Mouse (Mus musculus): ENCODE measurements around the gene Mettl7a3. TPM values are rescaled to one million over a fixed set of nuclear protein-coding genes. Genes with fewer than 3 reads are reported as not detected.
A peak's percentile ranks its signal among the peaks of the same experiment; 100 is the strongest.
"Not testable (repeated sequence)": the region's sequence is repeated elsewhere in the genome, so short reads cannot be mapped to it uniquely, and the experiment has no call there.

The Mettl7a3 gene
- polyA plus RNA-seq (2012; rRNA removed) = 0.16 and 0.56 TPM in 2 replicates

- no peak for DNase-seq (ENCODE audit: low read depth)
These were observed at the start of gene Mettl7a3 for GRCm38 (mm10) chr15:100334629-100335028. Gene Mettl7a3 (plus strand): TSS chr15:100334929.

- DNase-seq (ENCODE audit: low read depth) = no peak
These were observed 45.7 kb upstream of the Mettl7a3 start for GRCm38 (mm10) chr15:100288980-100289379.

- DNase-seq (ENCODE audit: low read depth) = no peak
These were observed 43.9 kb upstream of the Mettl7a3 start for GRCm38 (mm10) chr15:100290858-100291257.

GRCm38 (mm10) chr15:100292326-100292725, 42.4 kb upstream of the Mettl7a3 start:
- no peak for DNase-seq (ENCODE audit: low read depth)

- DNase-seq (ENCODE audit: low read depth) = no peak
These were observed 36.9 kb upstream of the Mettl7a3 start for GRCm38 (mm10) chr15:100297856-100298255.

- DNase-seq (ENCODE audit: low read depth) = no peak
These were observed 34.2 kb upstream of the Mettl7a3 start for GRCm38 (mm10) chr15:100300499-100300898.

- no peak for DNase-seq (ENCODE audit: low read depth)
These were observed 33.2 kb upstream of the Mettl7a3 start for GRCm38 (mm10) chr15:100301556-100301955.

- no peak for DNase-seq (ENCODE audit: low read depth)
These were observed 31.2 kb upstream of the Mettl7a3 start for GRCm38 (mm10) chr15:100303428-100304018.

GRCm38 (mm10) chr15:100304019-100304991, 30.4 kb upstream of the Mettl7a3 start, which contains the start of gene Mettl7a1:
Gene Mettl7a1 (plus strand): TSS chr15:100304140.
- DNase-seq (ENCODE audit: low read depth) = no peak

- DNase-seq (ENCODE audit: low read depth) = no peak
These were observed 28.5 kb upstream of the Mettl7a3 start for GRCm38 (mm10) chr15:100306201-100306600.

GRCm38 (mm10) chr15:100307438-100308096, 27.2 kb upstream of the Mettl7a3 start:
- DNase-seq (ENCODE audit: low read depth) = not testable (repeated sequence)

GRCm38 (mm10) chr15:100312346-100312745, 22.4 kb upstream of the Mettl7a3 start:
- no peak for DNase-seq (ENCODE audit: low read depth)

- no peak for DNase-seq (ENCODE audit: low read depth)
These were observed 20.1 kb upstream of the Mettl7a3 start for GRCm38 (mm10) chr15:100314448-100315145.

- not testable (repeated sequence) for DNase-seq (ENCODE audit: low read depth)
These were observed 16.6 kb upstream of the Mettl7a3 start for GRCm38 (mm10) chr15:100318014-100318671.

GRCm38 (mm10) chr15:100319884-100320283, 14.8 kb upstream of the Mettl7a3 start:
- DNase-seq (ENCODE audit: low read depth) = no peak

GRCm38 (mm10) chr15:100320295-100320905, 14.3 kb upstream of the Mettl7a3 start:
- DNase-seq (ENCODE audit: low read depth) = peak; percentile 74

- DNase-seq (ENCODE audit: low read depth) = peak; percentile 86
These were observed 13.6 kb upstream of the Mettl7a3 start for GRCm38 (mm10) chr15:100321134-100321533.

- DNase-seq (ENCODE audit: low read depth) = no peak
These were observed 10.6 kb upstream of the Mettl7a3 start for GRCm38 (mm10) chr15:100324021-100324591.

- DNase-seq (ENCODE audit: low read depth) = no peak
These were observed 9.5 kb upstream of the Mettl7a3 start for GRCm38 (mm10) chr15:100325235-100325634.

GRCm38 (mm10) chr15:100328089-100328488, 6.6 kb upstream of the Mettl7a3 start:
- not testable (repeated sequence) for DNase-seq (ENCODE audit: low read depth)
